Mouse (Mus musculus) cerebellum, adult 2 months (tissue): Measurements from ENCODE around the gene Zfp800. TPM values are rescaled to one million over a fixed set of nuclear protein-coding genes. Genes with fewer than 3 reads are reported as not detected.

ENCODE experiments used
- DNase-seq, 2 experiments: peaks; one replicate each; pipeline ENCODE4 v3.0.0; 2021
- H3K27ac ChIP-seq: fragments of 200-500 bp; 2 replicates; pipeline ENCODE4 v1.5.1; 2012; ENCODE audit warnings: low read length, control low read depth, inconsistent platforms; ENCODE audit not compliant: insufficient read depth
- H3K27me3 ChIP-seq: fragments of 200-500 bp; 2 replicates; pipeline ENCODE4 v1.6.1; 2012; ENCODE audit warnings: inconsistent platforms, mild to moderate bottlenecking, low read length, moderate library complexity; ENCODE audit not compliant: control insufficient read depth, insufficient read depth
- H3K4me1 ChIP-seq: fragments of 200-500 bp; 2 replicates; pipeline ENCODE4 v1.6.1; 2011; ENCODE audit warnings: low read length; ENCODE audit not compliant: control insufficient read depth, insufficient read depth
- H3K4me3 ChIP-seq: fragments of 200-500 bp; replicated peaks from 2 replicates; pipeline ENCODE3; 2011; ENCODE audit warnings: mild to moderate bottlenecking, low read depth, low read length, control low read depth; ENCODE audit not compliant: insufficient read depth
- CTCF ChIP-seq: fragments of 200-500 bp; IDR thresholded peaks from 2 replicates; pipeline ENCODE4 v1.5.1; 2011; ENCODE audit warnings: low read depth, mild to moderate bottlenecking, control low read depth, low read length, moderate library complexity, borderline replicate concordance; ENCODE audit not compliant: insufficient read depth
- POLR2A ChIP-seq: fragments of 200-500 bp; IDR thresholded peaks from 2 replicates; pipeline ENCODE4 v1.6.1; 2011; ENCODE audit warnings: low read length, control low read depth, borderline replicate concordance; ENCODE audit not compliant: insufficient read depth
- WGBS: fragments of 180-500 bp; shearing (Covaris S2); methylation state at CpG from one replicate; pipeline ENCODE4 v1.1.7; 2018; 5-methylcytosine and 5-hydroxymethylcytosine counted together
- polyA plus RNA-seq: library from polyadenylated mRNA; depleted of rRNA; stranded (reverse); fragments of >200 nt; gene quantifications from 2 replicates; pipeline ENCODE4 v1.2.3, GENCODE M21; 2012; rRNA removed

Gene Zfp800
- polyA plus RNA-seq, 1 experiment, result 7.7 TPM

DNA sequence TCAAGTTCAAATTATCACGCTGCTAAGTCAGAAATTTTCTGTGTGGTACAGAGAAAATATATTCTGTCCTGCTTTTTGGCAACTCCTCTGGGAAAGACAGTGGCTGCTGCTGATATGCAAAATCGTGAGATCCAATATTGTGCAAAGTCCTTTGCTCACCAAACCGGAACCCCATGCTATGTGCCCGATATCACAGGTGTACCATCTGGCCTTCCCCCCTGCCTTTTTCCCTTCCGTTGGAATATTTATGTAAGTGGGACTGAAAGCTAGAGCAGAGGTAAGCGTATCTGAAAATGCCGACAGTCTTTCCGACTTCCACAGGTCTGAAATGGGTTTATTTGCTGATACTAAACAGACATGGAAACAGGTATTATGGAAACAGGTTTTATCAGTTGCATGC is 179.4 kb downstream of the Zfp800 start:
- Histone ChIP-seq H3K27me3 (no peaks in the 10 kb centered on the region), H3K4me1 (no peaks in the 10 kb centered on the region; the same call in 1 of the 2 replicates), H3K27ac (no peak overlapping the region), H3K4me3 (no peak overlapping the region)
- TF ChIP-seq CTCF (no peak), POLR2A (no peak)
- peak; percentile 53 to 74 for DNase-seq
- 21% methylated on average over 8 of the region's 8 CpGs for WGBS

- TF ChIP-seq CTCF (no peak), POLR2A (peak; percentile 67)
- H3K27ac ChIP-seq, result peak overlapping the region; percentile 94
Observed at GRCm38 (mm10) chr6:28215268-28215954, 182.4 kb downstream of the Zfp800 start.

DNA sequence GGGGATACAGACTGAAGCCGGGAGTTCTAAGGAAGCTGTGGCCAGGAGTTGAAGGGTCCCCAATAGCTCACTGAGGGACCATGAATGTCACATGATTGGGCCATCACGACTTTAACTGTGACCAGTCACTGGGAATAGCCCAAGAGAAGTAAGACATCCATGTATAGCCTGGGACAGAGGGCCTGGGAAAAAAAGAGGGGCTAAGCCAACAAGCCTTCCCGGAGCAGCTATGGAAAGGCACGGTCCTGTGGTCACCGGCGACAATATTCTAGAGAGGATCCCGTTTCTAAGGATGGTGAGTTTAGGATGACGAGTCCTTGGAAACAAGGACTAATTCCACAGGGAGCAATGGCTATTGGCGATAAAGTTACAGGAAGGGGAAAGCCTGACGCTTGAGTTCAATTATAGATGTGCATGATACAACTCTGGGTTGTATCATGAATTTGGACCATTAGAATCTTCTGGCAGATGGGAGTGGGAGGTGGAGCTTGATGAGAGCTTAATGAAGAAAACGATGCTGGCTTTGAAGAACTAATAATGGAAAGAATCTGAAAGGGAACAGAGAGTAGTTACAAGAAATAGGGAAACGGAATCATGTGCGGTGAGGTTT is 183.0 kb downstream of the Zfp800 start:
- WGBS, result 25% methylated on average over 13 of the region's 13 CpGs
- no peaks in the 10 kb centered on the region for H3K27me3 ChIP-seq
- H3K4me3 ChIP-seq, result peak overlapping the region; percentile 60
- DNase-seq, result peak in 1 of 2 experiments; percentile 29
- H3K27ac ChIP-seq, result peak overlapping the region; percentile 94
- TF ChIP-seq CTCF (no peak), POLR2A (no peak)
- H3K4me1 ChIP-seq, result no peaks in the 10 kb centered on the region; the same call in 1 of the 2 replicates

More at GRCm38 (mm10) chr6:28215268-28215954, 182.4 kb downstream of the Zfp800 start:
- WGBS, result 1% methylated on average over 86 of the region's 87 CpGs
- Histone ChIP-seq H3K4me1 (no peaks in the 10 kb centered on the region; the same call in 1 of the 2 replicates), H3K4me3 (peak overlapping the region; percentile 60), H3K27me3 (no peaks in the 10 kb centered on the region)
- DNase-seq, result peak; percentile 80 to 83

- WGBS, result 24% methylated on average over 4 of the region's 4 CpGs
- Histone ChIP-seq H3K27ac (no peak overlapping the region), H3K4me3 (no peak overlapping the region), H3K27me3 (no peaks in the 10 kb centered on the region), H3K4me1 (no peaks in the 10 kb centered on the region)
- no peak for DNase-seq
- TF ChIP-seq POLR2A, result no peak
- no peak for TF ChIP-seq CTCF
Observed at GRCm38 (mm10) chr6:28203454-28203853, 194.4 kb downstream of the Zfp800 start.

GRCm38 (mm10) chr6:28202833-28203232 is 195.0 kb downstream of the Zfp800 start:
- Histone ChIP-seq H3K27me3 (no peaks in the 10 kb centered on the region), H3K27ac (no peak overlapping the region), H3K4me3 (no peak overlapping the region), H3K4me1 (no peaks in the 10 kb centered on the region)
- DNase-seq, result no peak
- TF ChIP-seq CTCF (no peak), POLR2A (no peak)
- WGBS, result 65% methylated on average over 6 of the region's 6 CpGs

GRCm38 (mm10) chr6:28193901-28194300 is 203.9 kb downstream of the Zfp800 start:
- 84% methylated on average over 2 of the region's 2 CpGs for WGBS
- TF ChIP-seq CTCF, result no peak
- TF ChIP-seq POLR2A, result no peak
- H3K27me3 ChIP-seq, result no peaks in the 10 kb centered on the region

GRCm38 (mm10) chr6:28191935-28192334 is 205.9 kb downstream of the Zfp800 start:
- WGBS, result 90% methylated on average over 2 of the region's 2 CpGs
- Histone ChIP-seq H3K4me3 (no peak overlapping the region), H3K4me1 (no peaks in the 10 kb centered on the region), H3K27ac (no peak overlapping the region), H3K27me3 (no peaks in the 10 kb centered on the region)
- DNase-seq, result no peak
- TF ChIP-seq CTCF (no peak), POLR2A (no peak)

More at GRCm38 (mm10) chr6:28193901-28194300, 203.9 kb downstream of the Zfp800 start:
- no peak for DNase-seq
- no peak overlapping the region for H3K4me3 ChIP-seq
- H3K27ac ChIP-seq, result no peak overlapping the region
- H3K4me1 ChIP-seq, result no peaks in the 10 kb centered on the region

Other genes with a start within 250 kb of the Zfp800 start
- 344 and 372 TPM in 2 replicates for gene Arf5, start 25.6 kb upstream of the Zfp800 start, polyA plus RNA-seq
- gene Fscn3, start 29.8 kb upstream of the Zfp800 start, polyA plus RNA-seq, result 0.08 and 0.11 TPM in 2 replicates
- 12.4 and 13.0 TPM in 2 replicates for gene Gcc1, start 30.4 kb upstream of the Zfp800 start, polyA plus RNA-seq
- gene Pax4, start 51.3 kb upstream of the Zfp800 start, polyA plus RNA-seq, result not detected in 2 replicates
- gene Snd1, start 77.1 kb upstream of the Zfp800 start, polyA plus RNA-seq, result 57.0 and 59.7 TPM in 2 replicates